Mouse (Mus musculus) myocyte (in vitro differentiated cells): ENCODE measurements around the gene Nfic.

ENCODE experiments used
- CEBPB ChIP-seq: IDR thresholded peaks from 2 replicates; pipeline ENCODE4 v1.6.1; 2011; ENCODE audit warnings: mild to moderate bottlenecking, moderate library complexity; ENCODE audit not compliant: poor library complexity, insufficient read depth, severe bottlenecking
- E2F4 ChIP-seq: IDR thresholded peaks from one replicate; pipeline ENCODE4 v1.6.1; 2011; ENCODE audit warnings: mild to moderate bottlenecking, control low read depth, moderate library complexity; ENCODE audit not compliant: insufficient read depth
- MAX ChIP-seq: IDR thresholded peaks from one replicate; pipeline ENCODE4 v1.6.1; 2011; ENCODE audit warnings: low read depth, mild to moderate bottlenecking, control low read depth
- MYOD1 ChIP-seq, 3 experiments: IDR thresholded peaks; one replicate each; pipeline ENCODE4 v1.6.1; 2011; ENCODE audit warnings: control low read depth in 2 of 3, low read depth in 2 of 3, mild to moderate bottlenecking in 2 of 3, moderate library complexity in 1 of 3; ENCODE audit not compliant: insufficient read length in 2 of 3, control insufficient read depth in 1 of 3
- MYOG ChIP-seq, 3 experiments: IDR thresholded peaks; one replicate each; pipeline ENCODE4 v1.6.1; 2011; ENCODE audit warnings: control low read depth in 2 of 3, low read depth in 2 of 3, mild to moderate bottlenecking in 2 of 3; ENCODE audit not compliant: insufficient read length in 2 of 3, control insufficient read depth in 1 of 3, insufficient read depth in 1 of 3
- POLR2A ChIP-seq: IDR thresholded peaks from one replicate; pipeline ENCODE4 v1.6.1; 2011; ENCODE audit warnings: low read depth, mild to moderate bottlenecking, control low read depth, moderate library complexity; ENCODE audit not compliant: insufficient read length
- POLR2AphosphoS2 ChIP-seq: IDR thresholded peaks from one replicate; pipeline ENCODE4 v1.6.1; 2011; ENCODE audit warnings: low read depth, control low read depth; ENCODE audit not compliant: insufficient read length
- REST ChIP-seq: IDR thresholded peaks from one replicate; pipeline ENCODE4 v1.6.1; 2011; ENCODE audit warnings: mild to moderate bottlenecking, control low read depth, moderate library complexity; ENCODE audit not compliant: insufficient read depth, insufficient read length
- SRF ChIP-seq: IDR thresholded peaks from one replicate; pipeline ENCODE4 v1.6.1; 2011; ENCODE audit warnings: low read depth; ENCODE audit not compliant: control insufficient read depth, insufficient read length
- TCF12 ChIP-seq: IDR thresholded peaks from one replicate; pipeline ENCODE4 v1.6.1; 2011; ENCODE audit warnings: mild to moderate bottlenecking, control low read depth; ENCODE audit not compliant: poor library complexity, insufficient read depth, severe bottlenecking

GRCm38 (mm10) chr10:81493601-81494220, 38.3 kb upstream of the Nfic start:
- no peak for TF ChIP-seq MYOG (IDR thresholded peaks at IDR 0.05; ENCODE audit: control insufficient read depth in 1 of 3, insufficient read depth in 1 of 3, insufficient read length in 2 of 3, low read depth in 2 of 3)
- TF ChIP-seq POLR2A = no peak
- TF ChIP-seq POLR2AphosphoS2 = no peak
- no peak for TF ChIP-seq E2F4
- TF ChIP-seq TCF12 = no peak
- TF ChIP-seq REST = no peak
- TF ChIP-seq MYOD1 (IDR thresholded peaks at IDR 0.05; ENCODE audit: control insufficient read depth in 1 of 3, insufficient read length in 2 of 3, low read depth in 2 of 3) = no peak
- TF ChIP-seq CEBPB = no peak
- no peak for TF ChIP-seq MAX
- TF ChIP-seq SRF = no peak
